Mouse (Mus musculus) hindlimb bud, embryonic 11.5 days (tissue): ENCODE results near the gene Spock1.

Experiments
- DNase-seq: peaks from one replicate; pipeline ENCODE4 v3.0.0-alpha.2; 2012; ENCODE audit warnings: low read depth, low spot score; ENCODE audit errors: extremely low spot score

Spock1 gene

GRCm38 (mm10) chr13:57810083-57810482 lies 98.0 kb downstream of the Spock1 start:
- DNase-seq, result no peak

GRCm38 (mm10) chr13:57809603-57810002 lies 98.5 kb downstream of the Spock1 start:
- DNase-seq, result no peak

- no peak for DNase-seq
Observed at GRCm38 (mm10) chr13:57806816-57807215, 101.3 kb downstream of the Spock1 start.

GRCm38 (mm10) chr13:57806301-57806700 lies 101.8 kb downstream of the Spock1 start:
- DNase-seq, result no peak

- DNase-seq, result no peak
Observed at GRCm38 (mm10) chr13:57798633-57799032, 109.5 kb downstream of the Spock1 start.

- no peak for DNase-seq
Observed at GRCm38 (mm10) chr13:57796951-57797692, 111.0 kb downstream of the Spock1 start.

- no peak for DNase-seq
Observed at GRCm38 (mm10) chr13:57793643-57794240, 114.4 kb downstream of the Spock1 start.

GRCm38 (mm10) chr13:57789796-57790195 lies 118.3 kb downstream of the Spock1 start:
- no peak for DNase-seq

- no peak for DNase-seq
Observed at GRCm38 (mm10) chr13:57788299-57788698, 119.8 kb downstream of the Spock1 start.

- DNase-seq, result no peak
Observed at GRCm38 (mm10) chr13:57786278-57786677, 121.9 kb downstream of the Spock1 start.

GRCm38 (mm10) chr13:57782975-57783374 lies 125.2 kb downstream of the Spock1 start:
- no peak for DNase-seq

GRCm38 (mm10) chr13:57782107-57782561 lies 126.0 kb downstream of the Spock1 start:
- no peak for DNase-seq

GRCm38 (mm10) chr13:57779146-57779545 lies 129.0 kb downstream of the Spock1 start:
- DNase-seq, result no peak

GRCm38 (mm10) chr13:57778524-57778923 lies 129.6 kb downstream of the Spock1 start:
- no peak for DNase-seq

GRCm38 (mm10) chr13:57771998-57772397 lies 136.1 kb downstream of the Spock1 start:
- no peak for DNase-seq

GRCm38 (mm10) chr13:57766721-57767120 lies 141.4 kb downstream of the Spock1 start:
- DNase-seq, result no peak

GRCm38 (mm10) chr13:57761122-57761521 lies 147.0 kb downstream of the Spock1 start:
- no peak for DNase-seq

- DNase-seq, result no peak
Observed at GRCm38 (mm10) chr13:57760618-57761017, 147.5 kb downstream of the Spock1 start.

GRCm38 (mm10) chr13:57756316-57756715 lies 151.8 kb downstream of the Spock1 start:
- no peak for DNase-seq

- DNase-seq, result no peak
Observed at GRCm38 (mm10) chr13:57750831-57751230, 157.3 kb downstream of the Spock1 start.

GRCm38 (mm10) chr13:57744667-57745066 lies 163.5 kb downstream of the Spock1 start:
- no peak for DNase-seq

GRCm38 (mm10) chr13:57741186-57741585 lies 166.9 kb downstream of the Spock1 start:
- DNase-seq, result no peak
